Mouse (Mus musculus): Measurements from ENCODE around the gene Ccl28.

DNA sequence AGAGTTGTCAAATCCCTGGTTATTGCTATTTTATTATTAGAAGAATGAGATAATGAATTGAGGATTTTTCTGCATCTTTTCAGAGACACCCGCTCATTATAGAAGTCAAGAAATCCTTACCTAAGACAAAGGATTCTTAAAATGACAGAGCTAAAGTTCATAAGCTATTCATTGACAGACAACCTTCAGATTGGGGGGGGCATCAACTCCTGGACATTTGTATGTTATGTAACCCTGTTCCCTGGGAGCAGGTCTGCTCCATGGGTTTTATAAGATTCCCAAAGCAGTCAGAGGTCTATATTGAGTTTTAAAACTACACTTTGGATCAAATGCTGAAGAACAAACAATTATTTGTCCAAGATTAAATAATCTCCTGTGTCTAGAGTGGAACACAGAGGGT, 22.9 kb downstream of the Ccl28 start:
- TF ChIP-seq CTCF (conservative IDR thresholded peaks at IDR 0.05; ENCODE audit: low read length): no peak
- no peak for TF ChIP-seq NANOG (IDR thresholded peaks at IDR 0.05; ENCODE audit: borderline replicate concordance, low read length)
- TF ChIP-seq POU5F1 (IDR thresholded peaks at IDR 0.05; ENCODE audit: borderline replicate concordance, low read length): no peak
